Mouse (Mus musculus) layer of hippocampus, adult 9-10 months (tissue): ENCODE measurements at regions not wholly inside any gene's neighbourhood (a gene's known extent, or its start where the extent isn't known, plus 50 kb on each side); places are given as distances from the start of the nearest gene placed in this dataset.
A peak's percentile ranks its signal among the peaks of the same experiment; 100 is the strongest.

Source experiments
- DNase-seq: peaks from one replicate; pipeline ENCODE4 v3.0.0; 2022; ENCODE audit warnings: low spot score

DNA sequence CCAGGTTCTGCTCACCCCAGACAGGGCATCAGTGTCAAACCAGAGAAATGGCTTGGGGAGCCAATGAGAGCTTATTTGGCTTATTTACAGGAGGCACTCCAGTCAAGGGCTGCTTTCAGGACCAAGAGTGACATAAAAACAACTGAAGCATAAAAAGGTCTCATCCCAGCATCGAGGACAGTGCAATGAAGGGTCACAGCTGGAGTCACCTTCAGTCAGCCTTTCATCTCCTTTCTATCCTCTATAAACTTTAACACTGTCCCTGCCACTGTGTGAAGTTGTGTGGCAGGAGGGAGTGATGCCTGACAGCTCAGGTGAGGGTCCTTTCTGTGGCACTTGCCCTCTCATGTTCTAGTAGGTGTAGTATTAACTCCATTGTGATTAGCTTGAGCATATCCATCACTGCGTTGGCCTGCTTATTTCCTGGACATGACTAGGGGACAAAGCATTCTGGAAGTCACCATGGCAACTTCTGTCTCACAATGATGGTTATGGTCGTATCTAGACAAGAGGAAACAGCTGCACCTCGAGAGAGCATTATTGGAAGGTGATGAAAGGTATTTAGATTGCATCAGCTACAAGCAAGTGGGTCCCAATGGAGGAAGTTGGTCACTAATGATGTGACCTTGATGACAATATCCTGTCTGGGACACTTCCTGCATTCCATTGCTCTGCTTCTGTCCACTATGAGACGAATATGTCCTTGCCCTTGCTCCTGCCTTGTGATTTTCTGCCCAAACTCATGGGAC lies 87.8 kb upstream of the Enpp6 start:
- DNase-seq, result no peak

- DNase-seq, result no peak
Observed at GRCm38 (mm10) chr8:46900826-46901225, 85.9 kb upstream of the Enpp6 start.

GRCm38 (mm10) chr8:46904731-46905130 lies 82.0 kb upstream of the Enpp6 start:
- no peak for DNase-seq

DNA sequence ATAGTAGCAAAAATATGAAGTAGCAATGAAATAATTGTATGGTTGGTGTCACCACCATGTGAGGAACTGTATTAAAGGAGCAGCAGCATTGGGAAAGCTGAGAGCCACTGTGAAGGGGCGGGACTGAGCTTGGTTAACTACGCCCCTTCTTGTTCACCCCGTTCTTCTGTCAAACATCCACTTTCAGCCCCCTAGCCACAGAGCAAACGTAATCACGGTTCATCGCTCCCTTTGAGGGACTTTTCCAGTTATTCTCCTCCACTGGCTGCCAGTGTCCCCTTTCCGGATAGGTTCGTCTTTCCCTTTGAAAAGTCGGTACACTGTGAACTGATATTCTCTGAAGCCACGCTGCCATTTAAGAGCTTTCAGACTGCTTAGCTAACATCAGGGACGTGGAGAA lies 79.3 kb upstream of the Enpp6 start:
- DNase-seq, result no peak

GRCm38 (mm10) chr8:46908186-46908585 lies 78.5 kb upstream of the Enpp6 start:
- no peak for DNase-seq

GRCm38 (mm10) chr8:46913956-46914355 lies 72.7 kb upstream of the Enpp6 start:
- DNase-seq, result no peak

GRCm38 (mm10) chr8:46920071-46920470 lies 66.6 kb upstream of the Enpp6 start:
- no peak for DNase-seq

GRCm38 (mm10) chr8:46921075-46921474 lies 65.6 kb upstream of the Enpp6 start:
- DNase-seq, result no peak

- DNase-seq, result no peak
Observed at GRCm38 (mm10) chr8:46921585-46921984, 65.1 kb upstream of the Enpp6 start.

- no peak for DNase-seq
Observed at GRCm38 (mm10) chr8:46924787-46925548, 61.7 kb upstream of the Enpp6 start.

DNA sequence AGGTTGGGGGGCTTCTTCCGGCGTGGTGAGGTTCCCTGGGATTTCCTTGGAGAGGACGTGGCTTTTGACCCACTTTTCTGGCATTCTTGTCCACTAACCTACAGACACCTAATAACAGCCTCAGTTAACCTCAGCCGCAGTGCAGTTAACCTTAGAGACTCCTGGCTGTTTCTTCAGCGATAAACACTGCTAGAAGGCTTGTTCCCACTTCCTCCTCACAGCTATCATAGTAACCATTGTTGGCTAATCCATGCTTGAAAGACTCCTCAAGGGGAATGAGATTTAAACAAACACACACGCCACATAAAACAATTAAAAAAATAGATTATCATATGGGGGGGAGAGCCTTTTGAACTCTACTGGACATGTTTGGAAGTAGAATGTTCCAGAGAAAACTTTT lies 58.0 kb upstream of the Enpp6 start:
- DNase-seq, result no peak

DNA sequence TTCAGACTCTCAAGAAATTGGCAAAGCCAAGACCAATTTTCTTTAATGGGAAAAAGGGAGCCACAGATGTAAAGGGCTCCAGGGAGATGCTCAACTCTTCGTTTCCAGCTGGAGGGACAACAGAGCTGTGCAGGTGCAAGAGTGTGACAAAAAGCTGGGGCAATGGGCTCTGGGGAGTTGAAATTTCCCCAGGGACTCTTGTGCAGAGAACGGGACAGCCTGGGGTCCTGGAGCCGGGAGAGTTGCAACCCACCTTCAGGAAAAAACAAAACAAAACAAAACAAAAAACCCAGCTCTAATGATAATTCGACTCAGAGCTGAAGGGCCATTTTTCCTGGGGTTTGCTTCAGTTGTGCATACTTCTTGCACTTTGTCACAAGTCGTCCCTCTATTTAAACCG lies 57.0 kb upstream of the Enpp6 start:
- DNase-seq, result no peak

GRCm38 (mm10) chr8:46931267-46931666 lies 55.4 kb upstream of the Enpp6 start:
- DNase-seq, result no peak

GRCm38 (mm10) chr8:46933256-46933655 lies 53.4 kb upstream of the Enpp6 start:
- DNase-seq, result no peak

DNA sequence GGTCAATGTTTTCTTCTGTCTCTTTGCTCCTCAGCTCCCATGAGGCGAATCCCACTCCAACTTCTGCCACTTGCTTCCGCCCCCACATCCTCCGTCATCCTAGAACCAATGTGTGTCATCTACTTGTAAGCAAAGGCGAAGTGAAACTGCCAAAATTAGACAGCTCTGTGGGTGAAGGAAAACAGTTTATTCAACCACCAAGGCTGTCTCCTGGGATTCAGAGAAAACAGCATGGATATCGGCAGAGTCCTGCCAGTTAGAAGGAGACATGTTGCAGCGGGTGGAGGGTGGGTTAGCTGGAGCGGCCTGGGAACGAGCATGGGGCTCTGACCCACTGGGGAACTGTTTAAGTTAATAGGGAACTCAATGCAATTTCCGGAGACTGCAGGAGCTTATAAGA lies 52.4 kb upstream of the Enpp6 start:
- DNase-seq, result peak; percentile 51

DNA sequence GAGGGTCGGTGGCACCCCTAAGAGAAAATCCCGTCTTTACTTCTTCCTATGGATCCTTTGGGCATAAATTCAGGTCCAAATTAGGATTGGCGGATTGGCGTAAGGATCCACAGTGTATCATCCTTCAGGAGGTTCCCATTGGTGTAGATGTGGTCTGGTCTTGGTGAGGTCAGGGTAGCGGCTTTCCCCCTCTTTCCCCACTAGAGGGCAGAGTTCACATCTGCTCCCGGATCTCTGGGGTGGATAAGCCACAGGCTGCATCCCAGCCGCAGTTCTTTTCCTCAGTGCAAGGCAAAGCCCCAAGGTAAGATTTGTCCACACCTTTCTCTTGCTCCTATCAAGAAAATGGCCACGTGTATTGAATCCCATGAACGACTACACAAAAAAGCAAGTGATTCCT lies 51.8 kb upstream of the Enpp6 start:
- peak; percentile 49 for DNase-seq

GRCm38 (mm10) chr8:46936039-46936438 lies 50.6 kb upstream of the Enpp6 start:
- DNase-seq, result no peak
